Mouse (Mus musculus) limb, embryonic 12.5 days (tissue): Measurements from ENCODE around the gene Rhoa. TPM values are rescaled to one million over a fixed set of nuclear protein-coding genes. Genes with fewer than 3 reads are reported as not detected.
"Not testable (repeated sequence)": the region's sequence is repeated elsewhere in the genome, so short reads cannot be mapped to it uniquely, and the experiment has no call there.

Experiments
- ATAC-seq: fragments of 200-750 bp; cut with Nextera tagmentation; 2 replicates; pipeline ENCODE4 v1.8.0; 2017; ENCODE audit warnings: low read depth, moderate TSS enrichment; ENCODE audit not compliant: insufficient number of reproducible peaks, insufficient read depth, low FRiP score, low TSS enrichment
- H3K27ac ChIP-seq: fragments of 300-500 bp; sonication (generic); 2 replicates; pipeline ENCODE4 v1.5.1; 2016; ENCODE audit warnings: mild to moderate bottlenecking, moderate library complexity
- H3K27me3 ChIP-seq: fragments of 300-500 bp; sonication (generic); 2 replicates; pipeline ENCODE4 v1.6.1; 2016; ENCODE audit warnings: mild to moderate bottlenecking, moderate library complexity
- H3K36me3 ChIP-seq: fragments of 300-500 bp; sonication (generic); 2 replicates; pipeline ENCODE4 v1.6.1; 2016; ENCODE audit warnings: mild to moderate bottlenecking, moderate library complexity
- H3K4me1 ChIP-seq: fragments of 300-500 bp; sonication (generic); replicated peaks from 2 replicates; pipeline ENCODE4 v1.6.1; 2016
- H3K4me2 ChIP-seq: fragments of 300-500 bp; sonication (generic); 2 replicates; pipeline ENCODE4 v1.6.1; 2016; ENCODE audit warnings: mild to moderate bottlenecking, moderate library complexity
- H3K4me3 ChIP-seq: fragments of 300-500 bp; sonication (generic); replicated peaks from 2 replicates; pipeline ENCODE4 v1.5.1; 2016; ENCODE audit warnings: mild to moderate bottlenecking
- H3K9ac ChIP-seq: fragments of 300-500 bp; sonication (generic); replicated peaks from 2 replicates; pipeline ENCODE4 v1.6.1; 2016; ENCODE audit warnings: mild to moderate bottlenecking, moderate library complexity
- H3K9me3 ChIP-seq: fragments of 300-500 bp; sonication (generic); 2 replicates; pipeline ENCODE4 v1.6.1; 2016; ENCODE audit warnings: mild to moderate bottlenecking, moderate library complexity
- WGBS: fragments of 180-500 bp; shearing (Covaris S2); methylation state at CpG from one replicate; pipeline ENCODE4 v1.1.7; 2016; 5-methylcytosine and 5-hydroxymethylcytosine counted together
- polyA plus RNA-seq: library from polyadenylated mRNA; unstranded; fragments of >200 nt; fragmentation: Nextera tagmentation; extraction: Ambion mirVana; gene quantifications from 2 replicates; pipeline ENCODE4 v1.2.1, GENCODE M21; 2016

Rhoa gene
- polyA plus RNA-seq, 1 experiment from 2014 or later = 387 TPM

GRCm38 (mm10) chr9:108271941-108272340, 34.0 kb upstream of the Rhoa start:
- Histone ChIP-seq H3K9ac (no peak overlapping the region), H3K4me3 (no peak overlapping the region), H3K9me3 (no peaks in the 10 kb centered on the region), H3K27me3 (no peaks in the 10 kb centered on the region), H3K36me3 (no peaks in the 10 kb centered on the region), H3K27ac (no peak overlapping the region), H3K4me2 (no peak overlapping the region), H3K4me1 (peaks cover 16% of the 10 kb centered on the region)
- ATAC-seq = no peak
- 13% methylated on average over 2 of the region's 2 CpGs for WGBS

- Histone ChIP-seq H3K27me3 (no peaks in the 10 kb centered on the region), H3K27ac (0 out of 2 replicates have a peak overlapping the region, but pooled peaks have one; percentile 50), H3K4me2 (no peak overlapping the region), H3K9me3 (no peaks in the 10 kb centered on the region), H3K4me1 (peaks cover 16% of the 10 kb centered on the region), H3K36me3 (no peaks in the 10 kb centered on the region), H3K9ac (no peak overlapping the region), H3K4me3 (no peak overlapping the region)
- no peak for ATAC-seq
- WGBS = 56% methylated on average over 5 of the region's 5 CpGs
Observed at GRCm38 (mm10) chr9:108272691-108273090, 33.2 kb upstream of the Rhoa start.

- no peak overlapping the region for H3K4me3 ChIP-seq
- WGBS = 57% methylated on average over 4 of the region's 4 CpGs
Observed at GRCm38 (mm10) chr9:108273485-108273884, 32.4 kb upstream of the Rhoa start.

GRCm38 (mm10) chr9:108274476-108275330, 31.2 kb upstream of the Rhoa start:
- ATAC-seq = no peak
- 80% methylated on average over 5 of the region's 5 CpGs for WGBS
- Histone ChIP-seq H3K27me3 (no peaks in the 10 kb centered on the region), H3K4me1 (peaks cover 16% of the 10 kb centered on the region), H3K4me3 (no peak overlapping the region), H3K27ac (no peak overlapping the region), H3K9me3 (no peaks in the 10 kb centered on the region), H3K36me3 (no peaks in the 10 kb centered on the region), H3K9ac (no peak overlapping the region), H3K4me2 (no peak overlapping the region)

More at GRCm38 (mm10) chr9:108273485-108273884, 32.4 kb upstream of the Rhoa start:
- Histone ChIP-seq H3K36me3 (no peaks in the 10 kb centered on the region), H3K9ac (no peak overlapping the region), H3K9me3 (no peaks in the 10 kb centered on the region), H3K27ac (no peak overlapping the region), H3K4me2 (no peak overlapping the region), H3K4me1 (peaks cover 16% of the 10 kb centered on the region), H3K27me3 (no peaks in the 10 kb centered on the region)
- ATAC-seq = no peak

GRCm38 (mm10) chr9:108275331-108275659, 30.6 kb upstream of the Rhoa start:
- Histone ChIP-seq H3K4me3 (no peak overlapping the region), H3K9ac (no peak overlapping the region), H3K36me3 (no peaks in the 10 kb centered on the region), H3K4me1 (peaks cover 16% of the 10 kb centered on the region), H3K4me2 (no peak overlapping the region), H3K9me3 (no peaks in the 10 kb centered on the region), H3K27ac (no peak overlapping the region), H3K27me3 (no peaks in the 10 kb centered on the region)
- 67% methylated on average over 6 of the region's 6 CpGs for WGBS
- no peak for ATAC-seq

GRCm38 (mm10) chr9:108278697-108279450, 27.1 kb upstream of the Rhoa start:
- 68% methylated on average over 10 of the region's 10 CpGs for WGBS
- Histone ChIP-seq H3K9me3 (no peaks in the 10 kb centered on the region), H3K27ac (no peak overlapping the region), H3K4me1 (peaks cover 11% of the 10 kb centered on the region), H3K4me3 (no peak overlapping the region), H3K27me3 (no peaks in the 10 kb centered on the region), H3K36me3 (no peaks in the 10 kb centered on the region), H3K4me2 (no peak overlapping the region), H3K9ac (no peak overlapping the region)
- ATAC-seq = no peak

- H3K27me3 ChIP-seq = no peaks in the 10 kb centered on the region
- H3K9me3 ChIP-seq = no peaks in the 10 kb centered on the region
- H3K4me1 ChIP-seq = 0 out of 2 replicates have a peak, but pooled peaks cover under 1% of the 10 kb centered on the region
- ATAC-seq = no peak
- WGBS = 41% methylated on average over 8 of the region's 8 CpGs
- no peak overlapping the region for H3K4me2 ChIP-seq
- H3K27ac ChIP-seq = no peak overlapping the region
- no peak overlapping the region for H3K9ac ChIP-seq
- no peak overlapping the region for H3K4me3 ChIP-seq
- H3K36me3 ChIP-seq = no peaks in the 10 kb centered on the region
Observed at GRCm38 (mm10) chr9:108280071-108280828, 25.7 kb upstream of the Rhoa start.

- H3K4me2 ChIP-seq = no peak overlapping the region
- no peak overlapping the region for H3K9ac ChIP-seq
- ATAC-seq = no peak
- H3K9me3 ChIP-seq = no peaks in the 10 kb centered on the region
- H3K4me1 ChIP-seq = no peaks in the 10 kb centered on the region
- H3K27me3 ChIP-seq = no peaks in the 10 kb centered on the region
- H3K4me3 ChIP-seq = no peak overlapping the region
- no peak overlapping the region for H3K27ac ChIP-seq
- 14% methylated on average over 6 of the region's 6 CpGs for WGBS
- no peaks in the 10 kb centered on the region for H3K36me3 ChIP-seq
Observed at GRCm38 (mm10) chr9:108284410-108284809, 21.5 kb upstream of the Rhoa start.

GRCm38 (mm10) chr9:108287526-108288238, 18.2 kb upstream of the Rhoa start:
- not testable (repeated sequence) for H3K9me3 ChIP-seq, H3K4me3 ChIP-seq, H3K27me3 ChIP-seq, H3K9ac ChIP-seq, H3K4me2 ChIP-seq, H3K4me1 ChIP-seq, ATAC-seq, H3K27ac ChIP-seq, H3K36me3 ChIP-seq
- WGBS = 75% methylated on average over 6 of the region's 6 CpGs

- 59% methylated on average over 2 of the region's 2 CpGs for WGBS
- no peak for ATAC-seq
- H3K27ac ChIP-seq = 0 out of 2 replicates have a peak overlapping the region, but pooled peaks have one; percentile 81
Observed at GRCm38 (mm10) chr9:108289347-108289746, 16.6 kb upstream of the Rhoa start.

More at GRCm38 (mm10) chr9:108289347-108289746, 16.6 kb upstream of the Rhoa start:
- Histone ChIP-seq H3K4me3 (peak overlapping the region; percentile 53; the same call in 1 of the 2 replicates), H3K4me2 (peak overlapping the region; percentile 58), H3K27me3 (no peaks in the 10 kb centered on the region), H3K9ac (no peak overlapping the region), H3K4me1 (peaks cover 3% of the 10 kb centered on the region), H3K9me3 (no peaks in the 10 kb centered on the region), H3K36me3 (peaks cover 11% of the 10 kb centered on the region)
